Mouse (Mus musculus) adrenal gland, adult 8-10 months (tissue): ENCODE results near the gene Dlg3. TPM values are rescaled to one million over a fixed set of nuclear protein-coding genes. Genes with fewer than 3 reads are reported as not detected.

Source experiments
- DNase-seq: peaks from one replicate; pipeline ENCODE4 v3.0.0; 2022
- total RNA-seq, 4 experiments: library from RNA; stranded (reverse); gene quantifications; 2 replicates each; pipeline ENCODE4 v1.2.4; 2022

The Dlg3 gene
- total RNA-seq, 4 experiments from 2014 or later, result 41.6 to 82.2 (median 57.2) TPM

- DNase-seq, result no peak
Measured at GRCm38 (mm10) chrX:100797851-100798527, 30.5 kb downstream of the Dlg3 start.

GRCm38 (mm10) chrX:100800643-100801042 is 33.1 kb downstream of the Dlg3 start:
- no peak for DNase-seq

GRCm38 (mm10) chrX:100802034-100802433 is 34.5 kb downstream of the Dlg3 start:
- no peak for DNase-seq

- no peak for DNase-seq
Measured at GRCm38 (mm10) chrX:100811129-100811528, 43.6 kb downstream of the Dlg3 start.

- no peak for DNase-seq
Measured at GRCm38 (mm10) chrX:100814139-100814538, 46.6 kb downstream of the Dlg3 start.

GRCm38 (mm10) chrX:100815766-100816165 is 48.2 kb downstream of the Dlg3 start:
- DNase-seq, result no peak

- DNase-seq, result no peak
Measured at GRCm38 (mm10) chrX:100818681-100819080, 51.2 kb downstream of the Dlg3 start.

GRCm38 (mm10) chrX:100821149-100821548 is 53.6 kb downstream of the Dlg3 start:
- no peak for DNase-seq

GRCm38 (mm10) chrX:100825557-100825956 is 58.0 kb downstream of the Dlg3 start:
- DNase-seq, result no peak

- DNase-seq, result no peak
Measured at GRCm38 (mm10) chrX:100832806-100833205, 65.3 kb downstream of the Dlg3 start.

- DNase-seq, result no peak
Measured at GRCm38 (mm10) chrX:100839211-100839610, 71.7 kb downstream of the Dlg3 start.

Other genes starting within 250 kb of the Dlg3 start
- not detected for gene Dgat2l6, start 242.9 kb upstream of the Dlg3 start, total RNA-seq
- gene Awat1, start 195.5 kb upstream of the Dlg3 start, total RNA-seq, result not detected
- gene P2ry4, start 172.9 kb upstream of the Dlg3 start, total RNA-seq, result under 1 TPM in 2 of 4 experiments, not detected in 2; 0.05 to 0.07 TPM
- gene Arr3, start 162.2 kb upstream of the Dlg3 start, total RNA-seq, result not detected
- 1 to 10 TPM in 1 of 4 experiments, under 1 TPM in 3; 0.55 to 1.0 (median 0.87) TPM for gene Kif4, start 142.0 kb upstream of the Dlg3 start, total RNA-seq
- gene Pdzd11, start 141.2 kb upstream of the Dlg3 start, total RNA-seq, result 10 to 100 TPM; 45.6 to 56.9 (median 47.4) TPM
- gene Gdpd2, start 37.8 kb upstream of the Dlg3 start, total RNA-seq, result under 1 TPM in 2 of 4 experiments, not detected in 2; 0.15 to 0.24 TPM